Mouse (Mus musculus): Measurements from ENCODE around the gene Olfr1206.

The Olfr1206 gene

GRCm38 (mm10) chr2:88862931-88863330, at the start of gene Olfr1206:
Gene Olfr1206 (plus strand): TSS chr2:88863231.
- DNase-seq (ENCODE audit: low spot score) = no peak

- DNase-seq (ENCODE audit: low spot score) = no peak
Measured at GRCm38 (mm10) chr2:88814196-88814595, 48.8 kb upstream of the Olfr1206 start, which contains the start of gene Olfr1202. Gene Olfr1202 (plus strand): TSS chr2:88814496.

GRCm38 (mm10) chr2:88829437-88829836, 33.6 kb upstream of the Olfr1206 start, which contains the start of gene Olfr1205:
Gene Olfr1205 (plus strand): TSS chr2:88829737.
- no peak for DNase-seq (ENCODE audit: low spot score)

GRCm38 (mm10) chr2:88838477-88838876, 24.6 kb upstream of the Olfr1206 start:
- no peak for DNase-seq (ENCODE audit: low spot score)

GRCm38 (mm10) chr2:88848992-88849391, 14.0 kb upstream of the Olfr1206 start, which contains the start of gene Olfr1204:
Gene Olfr1204 (plus strand): TSS chr2:88849292.
- DNase-seq (ENCODE audit: low spot score) = no peak

GRCm38 (mm10) chr2:88902211-88902610, 39.2 kb downstream of the Olfr1206 start, which contains the start of gene Olfr1208:
Gene Olfr1208 (minus strand): TSS chr2:88902311.
- DNase-seq (ENCODE audit: low spot score) = no peak

GRCm38 (mm10) chr2:88915057-88915456, 52.0 kb downstream of the Olfr1206 start, which contains the start of gene Olfr1209:
Gene Olfr1209 (minus strand): TSS chr2:88915157.
- DNase-seq (ENCODE audit: low spot score) = no peak
